Mouse (Mus musculus) bone marrow, adult 2 months (tissue): Measurements from ENCODE around the gene Cdk12. TPM values are rescaled to one million over a fixed set of nuclear protein-coding genes. Genes with fewer than 3 reads are reported as not detected.

ENCODE experiments used
- H3K27ac ChIP-seq: fragments of 200-500 bp; 2 replicates; pipeline ENCODE4 v1.5.1; 2012; ENCODE audit warnings: low read depth, mild to moderate bottlenecking, control low read depth, inconsistent platforms, low read length; ENCODE audit not compliant: control insufficient read depth, poor library complexity, insufficient read depth
- H3K4me1 ChIP-seq: fragments of 200-500 bp; 2 replicates; pipeline ENCODE4 v1.6.1; 2011; ENCODE audit warnings: low read length; ENCODE audit not compliant: control insufficient read depth, insufficient read depth
- H3K4me3 ChIP-seq: fragments of 200-500 bp; replicated peaks from 2 replicates; pipeline ENCODE3; 2011; ENCODE audit warnings: mild to moderate bottlenecking, low read depth, low read length, control low read depth; ENCODE audit not compliant: control insufficient read depth
- CTCF ChIP-seq: fragments of 200-500 bp; IDR thresholded peaks from 2 replicates; pipeline ENCODE4 v1.5.1; 2011; ENCODE audit warnings: low read length, control low read depth; ENCODE audit not compliant: control insufficient read depth, insufficient read depth
- POLR2A ChIP-seq: fragments of 200-500 bp; IDR thresholded peaks from 2 replicates; pipeline ENCODE4 v1.6.1; 2011; ENCODE audit warnings: low read depth, mild to moderate bottlenecking, control low read depth, low read length, borderline replicate concordance; ENCODE audit not compliant: control insufficient read depth
- WGBS: fragments of 180-500 bp; shearing (Covaris S2); methylation state at CpG from one replicate; pipeline ENCODE4 v1.1.7; 2018; 5-methylcytosine and 5-hydroxymethylcytosine counted together
- polyA plus RNA-seq: library from polyadenylated mRNA; stranded (reverse); fragments of >200 nt; gene quantifications from 2 replicates; pipeline ENCODE4 v1.2.4, GENCODE M21; 2011; ENCODE audit warnings: low replicate concordance; ENCODE audit not compliant: missing spikeins, insufficient read depth, insufficient read length

Gene Cdk12
- polyA plus RNA-seq, 1 experiment = 34.8 TPM

GRCm38 (mm10) chr11:98322159-98322558, 119.3 kb downstream of the Cdk12 start:
- no peak overlapping the region for H3K27ac ChIP-seq
- no peaks in the 10 kb centered on the region for H3K4me1 ChIP-seq
- WGBS = 0% methylated on average over 1 of the region's 1 CpGs
- no peak overlapping the region for H3K4me3 ChIP-seq
- TF ChIP-seq CTCF = no peak
- TF ChIP-seq POLR2A = no peak

GRCm38 (mm10) chr11:98323136-98323866, 120.4 kb downstream of the Cdk12 start:
- Histone ChIP-seq H3K4me1 (no peaks in the 10 kb centered on the region), H3K4me3 (no peak overlapping the region), H3K27ac (no peak overlapping the region)
- WGBS = 8% methylated on average over 10 of the region's 10 CpGs
- TF ChIP-seq CTCF (no peak), POLR2A (no peak)

DNA sequence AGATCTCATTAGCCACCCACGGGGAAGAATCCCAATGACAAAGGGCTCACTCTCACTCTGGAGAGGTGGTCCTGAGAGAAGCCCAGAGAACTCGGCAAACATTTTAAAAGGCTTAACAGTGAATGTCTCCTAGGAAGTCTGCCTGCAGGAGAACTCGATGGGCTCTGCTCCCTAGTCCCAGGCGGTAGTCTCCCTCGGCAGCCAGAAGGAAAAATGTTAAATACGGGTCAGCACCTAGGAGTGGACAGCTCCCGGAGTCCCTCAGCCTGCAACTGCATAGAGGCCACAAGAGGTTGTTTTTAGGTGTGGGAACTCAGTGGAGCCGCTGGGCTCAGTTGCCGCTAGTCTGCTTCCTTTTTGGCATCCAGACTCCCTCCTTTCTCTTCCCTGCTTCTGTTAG, 121.1 kb downstream of the Cdk12 start:
- WGBS = 4% methylated on average over 9 of the region's 9 CpGs
- TF ChIP-seq POLR2A (no peak), CTCF (no peak)
- no peak overlapping the region for H3K4me3 ChIP-seq
- no peak overlapping the region for H3K27ac ChIP-seq
- no peaks in the 10 kb centered on the region for H3K4me1 ChIP-seq

- no peaks in the 10 kb centered on the region for H3K4me1 ChIP-seq
- no peak overlapping the region for H3K4me3 ChIP-seq
- WGBS = 8% methylated on average over 14 of the region's 14 CpGs
- no peak overlapping the region; the same call in 1 of the 2 replicates for H3K27ac ChIP-seq
- TF ChIP-seq POLR2A = no peak
- no peak for TF ChIP-seq CTCF
These were observed 122.4 kb downstream of the Cdk12 start for GRCm38 (mm10) chr11:98325191-98325820.

DNA sequence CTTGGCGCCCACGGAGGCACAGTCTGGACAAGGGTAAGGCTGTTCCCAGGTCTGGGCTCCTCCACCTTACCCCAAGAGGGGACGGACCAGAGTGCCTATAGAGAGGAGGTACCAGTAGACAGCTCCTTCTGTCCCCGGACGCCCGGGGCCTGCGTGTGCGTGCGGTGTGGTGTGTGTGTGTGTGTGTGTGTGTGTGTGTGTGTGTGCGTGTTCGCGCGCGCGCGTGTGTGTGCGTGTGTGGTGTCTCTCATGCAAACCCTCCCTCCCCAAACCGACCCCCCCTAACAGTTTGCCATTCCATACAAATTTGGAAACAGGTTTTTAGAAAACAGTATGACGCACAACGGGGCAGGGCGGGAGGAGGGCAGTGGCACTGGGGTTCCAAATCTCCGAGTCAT, 123.0 kb downstream of the Cdk12 start:
- 9% methylated on average over 21 of the region's 22 CpGs for WGBS
- no peaks in the 10 kb centered on the region for H3K4me1 ChIP-seq
- TF ChIP-seq CTCF (no peak), POLR2A (no peak)
- H3K27ac ChIP-seq = no peak overlapping the region; the same call in 1 of the 2 replicates
- no peak overlapping the region for H3K4me3 ChIP-seq

GRCm38 (mm10) chr11:98326741-98327135, 123.9 kb downstream of the Cdk12 start:
- Histone ChIP-seq H3K27ac (no peak overlapping the region), H3K4me1 (no peaks in the 10 kb centered on the region), H3K4me3 (no peak overlapping the region)
- TF ChIP-seq POLR2A (no peak), CTCF (no peak)
- WGBS = 2% methylated on average over 19 of the region's 19 CpGs

GRCm38 (mm10) chr11:98327136-98328030, 124.5 kb downstream of the Cdk12 start:
- H3K4me3 ChIP-seq = no peak overlapping the region
- 2% methylated on average over 97 of the region's 97 CpGs for WGBS
- TF ChIP-seq CTCF = no peak
- TF ChIP-seq POLR2A = no peak
- no peaks in the 10 kb centered on the region for H3K4me1 ChIP-seq
- no peak overlapping the region; the same call in 1 of the 2 replicates for H3K27ac ChIP-seq

GRCm38 (mm10) chr11:98328031-98328370, 125.1 kb downstream of the Cdk12 start:
- TF ChIP-seq POLR2A = no peak
- TF ChIP-seq CTCF = no peak
- H3K27ac ChIP-seq = no peak overlapping the region
- H3K4me1 ChIP-seq = no peaks in the 10 kb centered on the region
- WGBS = 1% methylated on average over 35 of the region's 35 CpGs
- no peak overlapping the region for H3K4me3 ChIP-seq

Other genes with a start within 250 kb of the Cdk12 start
- gene Plxdc1, start 216.6 kb upstream of the Cdk12 start, polyA plus RNA-seq = 2.0 and 11.9 TPM in 2 replicates
- 33.1 and 47.3 TPM in 2 replicates for gene Arl5c, start 206.9 kb upstream of the Cdk12 start, polyA plus RNA-seq
- gene Cacnb1, start 180.0 kb upstream of the Cdk12 start, polyA plus RNA-seq = 4.6 and 5.3 TPM in 2 replicates
- gene Rpl19, start 176.3 kb upstream of the Cdk12 start, polyA plus RNA-seq = 864 and 1,335 TPM in 2 replicates
- gene Stac2, start 149.6 kb upstream of the Cdk12 start, polyA plus RNA-seq = 0.52 and 1.0 TPM in 2 replicates
- 7.8 and 10.1 TPM in 2 replicates for gene Fbxl20, start 52.7 kb upstream of the Cdk12 start, polyA plus RNA-seq
- gene Med1, start 9.8 kb upstream of the Cdk12 start, polyA plus RNA-seq = 12.3 and 20.8 TPM in 2 replicates
- gene Neurod2, start 126.6 kb downstream of the Cdk12 start, polyA plus RNA-seq = not detected in 2 replicates
- not detected in 2 replicates for gene Ppp1r1b, start 145.3 kb downstream of the Cdk12 start, polyA plus RNA-seq
- 16.8 and 32.3 TPM in 2 replicates for gene Stard3, start 155.3 kb downstream of the Cdk12 start, polyA plus RNA-seq
- 6.5 and 15.6 TPM in 2 replicates for gene Tcap, start 180.8 kb downstream of the Cdk12 start, polyA plus RNA-seq
- not detected in 2 replicates for gene Pnmt, start 183.4 kb downstream of the Cdk12 start, polyA plus RNA-seq
- gene Pgap3, start 197.4 kb downstream of the Cdk12 start, polyA plus RNA-seq = 2.4 and 2.7 TPM in 2 replicates
- gene Erbb2, start 209.4 kb downstream of the Cdk12 start, polyA plus RNA-seq = 0.97 and 2.4 TPM in 2 replicates
- gene Mien1, start 235.9 kb downstream of the Cdk12 start, polyA plus RNA-seq = 25.3 and 33.9 TPM in 2 replicates
- gene Grb7, start 243.3 kb downstream of the Cdk12 start, polyA plus RNA-seq = 0.85 TPM in 1 of 2 replicates, not detected in the other